Mouse (Mus musculus) CH12.LX (cell line): ENCODE results near the gene Igsf23. TPM values are rescaled to one million over a fixed set of nuclear protein-coding genes. Genes with fewer than 3 reads are reported as not detected.

Experiments used
- DNase-seq: peaks from one replicate; pipeline ENCODE4 v3.0.0-alpha.2; 2013; ENCODE audit errors: extremely low read depth
- H3K27ac ChIP-seq: 2 replicates; pipeline ENCODE4 v1.5.1; 2012; ENCODE audit warnings: low read depth, mild to moderate bottlenecking, control low read depth, moderate library complexity; ENCODE audit not compliant: insufficient read depth
- H3K27me3 ChIP-seq: replicated peaks from 2 replicates; pipeline ENCODE3; 2012; ENCODE audit warnings: inconsistent platforms
- H3K36me3 ChIP-seq, 2 experiments: replicated peaks in 1 of 2; 2 replicates each; pipeline versions ENCODE3 to v1.6.1; 2012; ENCODE audit warnings: inconsistent platforms in 1 of 2, low read length in 1 of 2, mild to moderate bottlenecking in 1 of 2, mixed read lengths in 1 of 2, moderate library complexity in 1 of 2; ENCODE audit not compliant: control insufficient read depth in 1 of 2, insufficient read depth in 1 of 2
- H3K4me1 ChIP-seq, 2 experiments: 2 replicates each; pipeline ENCODE4 v1.6.1; 2012; ENCODE audit warnings: inconsistent platforms in 1 of 2, moderate library complexity in 1 of 2; ENCODE audit not compliant: insufficient read depth in 2 of 2, control insufficient read depth in 1 of 2
- H3K4me2 ChIP-seq: 2 replicates; pipeline ENCODE4 v1.6.1; 2012; ENCODE audit warnings: low read depth, mild to moderate bottlenecking, control low read depth; ENCODE audit not compliant: poor library complexity, insufficient read depth, severe bottlenecking
- H3K4me3 ChIP-seq, 3 experiments: fragments of 150-350 bp in 1 of 3; sonication (generic) in 1 of 3; replicated peaks in 1 of 3; 2 replicates each; pipeline versions ENCODE3 to v1.5.1; 2011 to 2012; ENCODE audit warnings: low read depth in 2 of 3, low read length in 2 of 3, mild to moderate bottlenecking in 2 of 3, moderate library complexity in 2 of 3, control low read depth in 1 of 3, improper control_type of control experiment in 1 of 3, inconsistent platforms in 1 of 3, mixed read lengths in 1 of 3; ENCODE audit not compliant: poor library complexity in 1 of 3
- H3K79me2 ChIP-seq: replicated peaks from 2 replicates; pipeline ENCODE4 v1.6.1; 2012; ENCODE audit warnings: mild to moderate bottlenecking, moderate library complexity; ENCODE audit not compliant: control insufficient read depth, poor library complexity, insufficient read depth, severe bottlenecking; ENCODE audit errors: extremely low read depth
- H3K9ac ChIP-seq: 2 replicates; pipeline ENCODE4 v1.6.1; 2012; ENCODE audit warnings: low read depth, mild to moderate bottlenecking, control low read depth, moderate library complexity; ENCODE audit not compliant: insufficient read depth
- H3K9me3 ChIP-seq: replicated peaks from 2 replicates; pipeline ENCODE3; 2012; ENCODE audit warnings: low read length, inconsistent platforms, mixed read lengths
- BHLHE40 ChIP-seq: IDR thresholded peaks from 2 replicates; pipeline ENCODE4 v1.6.1; 2011; ENCODE audit warnings: mild to moderate bottlenecking, low read depth, low read length, improper control_type of control experiment
- CHD2 ChIP-seq: IDR thresholded peaks from 2 replicates; pipeline ENCODE4 v1.6.1; 2011; ENCODE audit warnings: low read length, improper control_type of control experiment
- E2F4 ChIP-seq: IDR thresholded peaks from 2 replicates; pipeline ENCODE4 v1.6.1; 2011; ENCODE audit warnings: low read depth, low read length, improper control_type of control experiment; ENCODE audit not compliant: insufficient replicate concordance
- ELF1 ChIP-seq: IDR thresholded peaks from 2 replicates; pipeline ENCODE4 v1.6.1; 2014; ENCODE audit warnings: low read depth, mild to moderate bottlenecking, inconsistent platforms, low read length, improper control_type of control experiment
- ETS1 ChIP-seq: conservative IDR thresholded peaks from 2 replicates; pipeline ENCODE4 v1.6.1; 2012; ENCODE audit warnings: low read depth, mild to moderate bottlenecking, inconsistent platforms, low read length, improper control_type of control experiment, moderate library complexity
- HCFC1 ChIP-seq: IDR thresholded peaks from 2 replicates; pipeline ENCODE4 v1.6.1; 2012; ENCODE audit warnings: low read depth, mild to moderate bottlenecking, inconsistent platforms, low read length, improper control_type of control experiment
- JUN ChIP-seq: IDR thresholded peaks from 2 replicates; pipeline ENCODE4 v1.6.1; 2011; ENCODE audit warnings: low read depth, mild to moderate bottlenecking, low read length, improper control_type of control experiment, moderate library complexity; ENCODE audit not compliant: insufficient read depth
- JUND ChIP-seq: conservative IDR thresholded peaks from 2 replicates; pipeline ENCODE4 v1.6.1; 2011; ENCODE audit warnings: low read depth, low read length, improper control_type of control experiment
- MAZ ChIP-seq: IDR thresholded peaks from 2 replicates; pipeline ENCODE4 v1.6.1; 2012; ENCODE audit warnings: low read depth, mild to moderate bottlenecking, inconsistent platforms, low read length, improper control_type of control experiment, moderate library complexity
- MEF2A ChIP-seq: IDR thresholded peaks from 2 replicates; pipeline ENCODE4 v1.6.1; 2014; ENCODE audit warnings: low read depth, mild to moderate bottlenecking, inconsistent platforms, low read length, improper control_type of control experiment, borderline replicate concordance
- NELFE ChIP-seq: IDR thresholded peaks from 2 replicates; pipeline ENCODE4 v1.6.1; 2011; ENCODE audit warnings: low read depth, low read length, improper control_type of control experiment
- POLR2AphosphoS2 ChIP-seq: IDR thresholded peaks from 2 replicates; pipeline ENCODE4 v1.6.1; 2011; ENCODE audit warnings: low read depth, low read length, improper control_type of control experiment
- SMC3 ChIP-seq: IDR thresholded peaks from 2 replicates; pipeline ENCODE4 v1.6.1; 2011; ENCODE audit warnings: low read depth, low read length, improper control_type of control experiment
- TCF12 ChIP-seq: IDR thresholded peaks from 2 replicates; pipeline ENCODE4 v1.6.1; 2014; ENCODE audit warnings: low read depth, mild to moderate bottlenecking, inconsistent platforms, low read length, improper control_type of control experiment
- USF1 ChIP-seq: IDR thresholded peaks from 2 replicates; pipeline ENCODE4 v1.6.1; 2014; ENCODE audit warnings: low read depth, mild to moderate bottlenecking, inconsistent platforms, low read length, improper control_type of control experiment
- USF2 ChIP-seq: conservative IDR thresholded peaks from 2 replicates; pipeline ENCODE4 v1.6.1; 2011; ENCODE audit warnings: low read depth, low read length, improper control_type of control experiment
- ZKSCAN1 ChIP-seq: IDR thresholded peaks from 2 replicates; pipeline ENCODE4 v1.6.1; 2012; ENCODE audit warnings: low read depth, inconsistent platforms, low read length, improper control_type of control experiment, borderline replicate concordance
- ZMIZ1 ChIP-seq: IDR thresholded peaks from 2 replicates; pipeline ENCODE4 v1.6.1; 2012; ENCODE audit warnings: low read depth, mild to moderate bottlenecking, inconsistent platforms, low read length, improper control_type of control experiment
- ZNF384 ChIP-seq: IDR thresholded peaks from 2 replicates; pipeline ENCODE4 v1.6.1; 2012; ENCODE audit warnings: low read depth, low read length, improper control_type of control experiment, inconsistent platforms
- dilution Hi-C: fragments of 300-500 bp; cut with MboI; formaldehyde crosslinking; loops from 2 replicates; pipeline ENCODE4 v1.14.3; 2020; ENCODE audit warnings: low sequenced_read_pairs; ENCODE audit not compliant: extremely low pct_unique_long_range_greater_than_20kb, extremely low pct_ligation_motif_present
- in situ Hi-C: fragments of 300-500 bp; cut with MboI; formaldehyde crosslinking; loops from 3 replicates; pipeline ENCODE4 v1.14.3; 2019; ENCODE audit warnings: low sequenced_read_pairs, low pct_ligation_motif_present, low pct_unique_long_range_greater_than_20kb, mixed read lengths
- polyA plus RNA-seq: library from polyadenylated mRNA; unstranded; fragments of >175 nt; gene quantifications from 2 replicates; pipeline ENCODE4 v1.2.1, GENCODE M21; 2012; ENCODE audit warnings: low read depth; ENCODE audit not compliant: insufficient read length
- total RNA-seq, 2 experiments: library from RNA; depleted of rRNA; stranded (reverse); fragments of 300-350 nt in 1 of 2; fragments of >200 nt in 1 of 2; gene quantifications; 2 replicates each; pipeline ENCODE4 v1.2.3; 2012 to 2014

Gene Igsf23
- total and polyA plus RNA-seq, 3 experiments = 0.08 TPM; not detected in 2

GRCm38 (mm10) chr7:19920506-19921261, 29.9 kb downstream of the Igsf23 start, which contains the start of gene Pvr (continued):
- TF ChIP-seq ZNF384 = no peak
- no peak for TF ChIP-seq USF1
- TF ChIP-seq JUND = no peak
- no peak; the same call in 1 of the 2 replicates for TF ChIP-seq HCFC1
- TF ChIP-seq MAZ = no peak
- no peak for TF ChIP-seq JUN

- Histone ChIP-seq H3K4me2 (peak overlapping the region; percentile 49), H3K36me3 (peaks cover 25 to 37% of the 10 kb centered on the region in 2 experiments), H3K9ac (peak overlapping the region; percentile 94), H3K27me3 (no peaks in the 10 kb centered on the region), H3K9me3 (no peaks in the 10 kb centered on the region), H3K79me2 (peaks cover 11% of the 10 kb centered on the region; the same call in 1 of the 2 replicates), H3K4me3 (peak overlapping the region; percentile 75 to 88 (median 84)), H3K27ac (no peak overlapping the region), H3K4me1 (peaks cover 9 to 31% of the 10 kb centered on the region in 2 experiments)
- in situ Hi-C loops = no loop called here
- no peak for TF ChIP-seq ZKSCAN1
- TF ChIP-seq MEF2A = no peak
- no peak for TF ChIP-seq TCF12
- TF ChIP-seq MAZ = no peak
- TF ChIP-seq SMC3 = no peak
- TF ChIP-seq CHD2 = no peak
- TF ChIP-seq NELFE = no peak
- TF ChIP-seq ZMIZ1 = no peak
- TF ChIP-seq E2F4 = no peak
- no peak for TF ChIP-seq POLR2AphosphoS2
- DNase-seq = no peak
- dilution Hi-C loops = no loop called here
Observed at GRCm38 (mm10) chr7:19920166-19920505, 30.4 kb downstream of the Igsf23 start.

- Histone ChIP-seq H3K9ac (no peak overlapping the region), H3K79me2 (0 out of 2 replicates have a peak, but pooled peaks cover 4% of the 10 kb centered on the region), H3K27ac (no peak overlapping the region), H3K36me3 (peaks cover 49 to 87% of the 10 kb centered on the region in 2 experiments), H3K9me3 (no peaks in the 10 kb centered on the region), H3K4me3 (no peak overlapping the region), H3K4me1 (peaks cover 0 to 12% of the 10 kb centered on the region in 2 experiments; a peak in 2 of 4 replicates), H3K27me3 (no peaks in the 10 kb centered on the region), H3K4me2 (no peak overlapping the region)
- in situ Hi-C loops (loop anchor here (5.0 kb wide), 1 partner anchor 43 kb away; no protein-coding TSS in a partner anchor), dilution Hi-C loops (no loop called here)
- TF ChIP-seq BHLHE40 (no peak), ELF1 (no peak), JUN (no peak), ETS1 (no peak), USF2 (no peak)
- DNase-seq = no peak
Observed at GRCm38 (mm10) chr7:19914558-19914957, 36.0 kb downstream of the Igsf23 start.
